Mouse (Mus musculus): ENCODE results near the gene Tmem246. TPM values are rescaled to one million over a fixed set of nuclear protein-coding genes. Genes with fewer than 3 reads are reported as not detected.

Gene Tmem246
- polyA plus RNA-seq, 2 experiments, result 28.4 to 37.0 TPM

- Histone ChIP-seq H3K4me3 (replicated peaks; ENCODE audit: low read length) (no peak overlapping the region), H3K36me3 (ENCODE audit: control insufficient read depth, insufficient read depth, low read length) (no peaks in the 10 kb centered on the region), H3K9ac (ENCODE audit: low read depth, low read length, severe bottlenecking) (no peak overlapping the region), H3K4me1 (ENCODE audit: control insufficient read depth, insufficient read depth, low read length) (no peaks in the 10 kb centered on the region), H3K9me3 (ENCODE audit: control insufficient read depth, low read length) (no peaks in the 10 kb centered on the region), H3K4me2 (replicated peaks; ENCODE audit: low read depth, low read length, severe bottlenecking) (no peak overlapping the region), H3K27ac (replicated peaks; ENCODE audit: low read depth, low read length) (no peak overlapping the region), H3K27me3 (ENCODE audit: control insufficient read depth, insufficient read depth, low read length) (no peaks in the 10 kb centered on the region)
- DNase-seq (ENCODE audit: low spot score), result no peak
- no peak for ATAC-seq (ENCODE audit: low FRiP score, low read depth)
- no peak for TF ChIP-seq POLR2A (IDR thresholded peaks at IDR 0.05; ENCODE audit: borderline replicate concordance, extremely low read depth, insufficient read depth, insufficient read length)
- WGBS, result 88% methylated on average over 4 of the region's 4 CpGs
These were observed 25.5 kb downstream of the Tmem246 start for GRCm38 (mm10) chr4:49572194-49572593.

DNA sequence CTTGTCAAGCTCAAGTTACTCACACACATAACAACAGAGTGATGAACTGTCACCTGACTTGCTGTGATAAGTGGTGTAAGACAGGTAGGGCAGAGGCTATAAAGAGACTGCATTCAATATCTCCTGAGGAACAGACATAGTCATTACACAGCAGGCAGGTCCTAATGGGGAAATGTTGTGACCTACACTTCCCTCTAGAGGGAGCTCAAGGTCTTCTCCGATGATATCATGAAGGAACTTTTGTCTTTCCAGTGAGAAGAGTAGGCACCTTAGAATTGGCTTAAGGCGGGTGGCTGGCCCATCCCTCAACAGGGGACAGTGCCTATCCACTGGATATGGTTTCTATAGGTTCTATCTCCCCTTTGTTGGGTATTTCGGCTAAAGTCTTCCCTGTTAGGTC lies 30.1 kb downstream of the Tmem246 start:
- Histone ChIP-seq H3K4me2 (replicated peaks; ENCODE audit: low read depth, low read length, severe bottlenecking) (no peak overlapping the region), H3K36me3 (ENCODE audit: control insufficient read depth, insufficient read depth, low read length) (no peaks in the 10 kb centered on the region), H3K4me1 (ENCODE audit: control insufficient read depth, insufficient read depth, low read length) (no peaks in the 10 kb centered on the region), H3K9me3 (ENCODE audit: control insufficient read depth, low read length) (no peaks in the 10 kb centered on the region), H3K9ac (ENCODE audit: low read depth, low read length, severe bottlenecking) (no peak overlapping the region), H3K4me3 (replicated peaks; ENCODE audit: low read length) (no peak overlapping the region), H3K27ac (replicated peaks; ENCODE audit: low read depth, low read length) (no peak overlapping the region), H3K27me3 (ENCODE audit: control insufficient read depth, insufficient read depth, low read length) (no peaks in the 10 kb centered on the region)
- 21% methylated on average over 3 of the region's 3 CpGs for WGBS
- peak; percentile 86 for DNase-seq (ENCODE audit: low spot score)
- TF ChIP-seq POLR2A (IDR thresholded peaks at IDR 0.05; ENCODE audit: borderline replicate concordance, extremely low read depth, insufficient read depth, insufficient read length), result no peak
- peak; percentile 81; the same call in 1 of the 2 replicates for ATAC-seq (ENCODE audit: low FRiP score, low read depth)

DNA sequence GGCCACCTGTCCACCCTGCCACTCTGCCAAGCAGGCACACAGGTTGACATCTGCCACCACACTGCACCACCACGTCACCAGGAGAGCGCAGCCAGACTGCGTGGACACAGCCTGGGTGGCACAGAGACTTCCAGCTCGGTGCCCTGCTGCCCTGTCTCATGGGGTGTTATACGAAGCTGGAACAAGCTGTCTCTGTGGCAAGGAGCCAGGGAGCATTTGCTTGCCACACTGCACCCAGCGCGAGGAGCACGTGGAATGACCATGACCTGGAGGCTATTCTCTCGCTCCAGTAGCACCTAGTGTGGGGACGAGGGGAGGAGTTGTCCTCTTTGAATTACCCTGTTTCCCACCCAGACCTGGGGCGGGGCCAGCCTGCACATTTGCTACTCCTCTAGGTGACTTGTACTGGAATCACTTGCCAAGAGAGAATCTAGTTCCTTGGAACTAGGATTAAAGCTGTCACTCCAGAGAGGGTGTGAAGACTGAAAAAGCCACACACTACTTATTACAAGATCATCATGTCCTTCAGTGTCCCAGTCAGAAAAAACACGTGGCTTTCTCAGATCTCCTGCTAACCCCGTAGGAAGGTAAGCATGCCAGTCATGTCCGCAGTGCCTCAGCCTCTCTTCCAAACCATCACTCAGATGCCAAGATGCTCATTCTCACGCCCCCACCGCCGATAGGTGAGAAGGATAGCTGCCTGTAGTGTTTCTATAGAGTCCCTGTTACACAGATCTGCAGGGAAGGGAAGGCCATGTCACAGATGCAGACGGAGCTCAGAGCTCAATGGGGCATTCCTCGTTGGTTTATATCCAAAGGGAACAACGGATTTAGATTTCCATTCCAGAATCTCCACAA lies 37.5 kb downstream of the Tmem246 start:
- no peaks in the 10 kb centered on the region for H3K4me1 ChIP-seq (ENCODE audit: control insufficient read depth, insufficient read depth, low read length)
- no peaks in the 10 kb centered on the region for H3K27me3 ChIP-seq (ENCODE audit: control insufficient read depth, insufficient read depth, low read length)
- no peaks in the 10 kb centered on the region for H3K9me3 ChIP-seq (ENCODE audit: control insufficient read depth, low read length)
- no peak overlapping the region for H3K4me2 ChIP-seq (replicated peaks; ENCODE audit: low read depth, low read length, severe bottlenecking)
- 64% methylated on average over 20 of the region's 20 CpGs for WGBS
- H3K4me3 ChIP-seq (replicated peaks; ENCODE audit: low read length), result no peak overlapping the region
- no peak for TF ChIP-seq POLR2A (IDR thresholded peaks at IDR 0.05; ENCODE audit: borderline replicate concordance, extremely low read depth, insufficient read depth, insufficient read length)
- DNase-seq (ENCODE audit: low spot score) (no peak), ATAC-seq (ENCODE audit: low FRiP score, low read depth) (no peak)
- H3K27ac ChIP-seq (replicated peaks; ENCODE audit: low read depth, low read length), result no peak overlapping the region
- H3K36me3 ChIP-seq (ENCODE audit: control insufficient read depth, insufficient read depth, low read length), result no peaks in the 10 kb centered on the region
- no peak overlapping the region for H3K9ac ChIP-seq (ENCODE audit: low read depth, low read length, severe bottlenecking)

DNA sequence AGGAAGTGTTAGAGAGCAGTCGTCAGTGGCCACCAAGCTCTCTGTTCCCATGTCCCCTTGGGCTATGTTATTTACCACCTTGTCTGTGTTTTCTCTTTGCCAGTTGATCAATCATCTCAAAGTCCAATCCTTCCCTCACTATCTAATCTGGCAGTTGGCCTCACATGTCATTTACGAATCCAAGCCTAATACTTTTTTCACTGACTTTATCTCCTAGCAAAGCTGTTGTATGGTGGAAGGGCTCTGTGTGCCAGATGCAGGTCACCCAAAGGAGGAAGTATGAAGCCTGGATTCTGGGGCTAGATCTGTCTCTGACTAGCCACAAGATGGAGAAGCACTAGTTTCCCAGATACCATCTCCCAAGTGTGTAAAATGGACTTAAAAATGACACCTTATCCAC lies 39.5 kb downstream of the Tmem246 start:
- Histone ChIP-seq H3K9ac (ENCODE audit: low read depth, low read length, severe bottlenecking) (no peak overlapping the region), H3K9me3 (ENCODE audit: control insufficient read depth, low read length) (no peaks in the 10 kb centered on the region), H3K4me2 (replicated peaks; ENCODE audit: low read depth, low read length, severe bottlenecking) (no peak overlapping the region), H3K4me3 (replicated peaks; ENCODE audit: low read length) (no peak overlapping the region), H3K36me3 (ENCODE audit: control insufficient read depth, insufficient read depth, low read length) (no peaks in the 10 kb centered on the region), H3K27me3 (ENCODE audit: control insufficient read depth, insufficient read depth, low read length) (no peaks in the 10 kb centered on the region), H3K27ac (replicated peaks; ENCODE audit: low read depth, low read length) (no peak overlapping the region), H3K4me1 (ENCODE audit: control insufficient read depth, insufficient read depth, low read length) (no peaks in the 10 kb centered on the region)
- 66% methylated on average over 2 of the region's 2 CpGs for WGBS
- DNase-seq (ENCODE audit: low spot score) (no peak), ATAC-seq (ENCODE audit: low FRiP score, low read depth) (no peak)
- TF ChIP-seq POLR2A (IDR thresholded peaks at IDR 0.05; ENCODE audit: borderline replicate concordance, extremely low read depth, insufficient read depth, insufficient read length), result no peak

DNA sequence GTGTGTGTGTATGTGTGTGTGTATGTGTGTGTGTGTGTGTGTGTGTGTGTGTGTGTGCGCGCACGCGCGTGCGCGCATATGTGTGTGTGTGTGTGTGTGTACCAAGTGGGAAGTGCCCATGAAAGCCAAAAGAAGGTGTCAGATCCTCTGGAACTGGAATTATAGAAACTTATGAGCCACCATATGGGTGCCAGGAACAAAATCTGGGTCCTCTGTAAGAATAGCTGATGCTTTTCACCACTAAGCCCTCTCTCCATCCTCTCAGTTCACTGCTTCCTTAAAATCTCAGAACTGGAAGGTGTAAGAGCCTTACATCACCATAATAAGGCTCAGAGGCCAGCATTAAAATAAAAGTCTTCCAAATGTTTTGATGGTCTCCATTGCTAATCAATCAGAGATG lies 40.3 kb downstream of the Tmem246 start:
- Histone ChIP-seq H3K4me2 (replicated peaks; ENCODE audit: low read depth, low read length, severe bottlenecking) (no peak overlapping the region), H3K9me3 (ENCODE audit: control insufficient read depth, low read length) (no peaks in the 10 kb centered on the region), H3K9ac (ENCODE audit: low read depth, low read length, severe bottlenecking) (no peak overlapping the region), H3K4me3 (replicated peaks; ENCODE audit: low read length) (no peak overlapping the region), H3K27me3 (ENCODE audit: control insufficient read depth, insufficient read depth, low read length) (no peaks in the 10 kb centered on the region), H3K36me3 (ENCODE audit: control insufficient read depth, insufficient read depth, low read length) (no peaks in the 10 kb centered on the region), H3K4me1 (ENCODE audit: control insufficient read depth, insufficient read depth, low read length) (no peaks in the 10 kb centered on the region), H3K27ac (replicated peaks; ENCODE audit: low read depth, low read length) (no peak overlapping the region)
- ATAC-seq (ENCODE audit: low FRiP score, low read depth), result no peak
- DNase-seq (ENCODE audit: low spot score), result no peak
- 100% methylated on average over 7 of the region's 7 CpGs for WGBS
- TF ChIP-seq POLR2A (IDR thresholded peaks at IDR 0.05; ENCODE audit: borderline replicate concordance, extremely low read depth, insufficient read depth, insufficient read length), result no peak
